Mouse (Mus musculus): Measurements from ENCODE around the gene Gab2. TPM values are rescaled to one million over a fixed set of nuclear protein-coding genes. Genes with fewer than 3 reads are reported as not detected.

Gab2 gene
- polyA plus RNA-seq, 1 experiment from 2014 or later: 9.0 TPM

- 50% methylated on average over 4 of the region's 4 CpGs for WGBS
- Histone ChIP-seq H3K4me1 (peaks cover 38% of the 10 kb centered on the region), H3K4me3 (no peak overlapping the region), H3K9ac (no peak overlapping the region), H3K36me3 (no peaks in the 10 kb centered on the region), H3K27me3 (no peaks in the 10 kb centered on the region), H3K27ac (peak overlapping the region; percentile 77), H3K4me2 (peak overlapping the region; percentile 21; the same call in 1 of the 2 replicates), H3K9me3 (no peaks in the 10 kb centered on the region)
- no peak for ATAC-seq (ENCODE audit: borderline replicate concordance, extremely low read depth, low FRiP score, low TSS enrichment)
These were observed 1.6 kb upstream of the Gab2 start for GRCm38 (mm10) chr7:97079651-97080365.

GRCm38 (mm10) chr7:97080621-97081241 is 655 bp upstream of the Gab2 start:
- no peaks in the 10 kb centered on the region for H3K9me3 ChIP-seq
- WGBS: 35% methylated on average over 4 of the region's 4 CpGs
- H3K4me2 ChIP-seq: peak overlapping the region; percentile 87
- peaks cover 38% of the 10 kb centered on the region for H3K4me1 ChIP-seq
- peak overlapping the region; percentile 96 for H3K27ac ChIP-seq
- peak overlapping the region; percentile 98 for H3K4me3 ChIP-seq
- H3K36me3 ChIP-seq: no peaks in the 10 kb centered on the region
- no peaks in the 10 kb centered on the region for H3K27me3 ChIP-seq
- peak overlapping the region; percentile 97 for H3K9ac ChIP-seq
- no peak for ATAC-seq (ENCODE audit: borderline replicate concordance, extremely low read depth, low FRiP score, low TSS enrichment)

GRCm38 (mm10) chr7:97081959-97082218 is 503 bp downstream of the Gab2 start:
- Histone ChIP-seq H3K4me3 (peak overlapping the region; percentile 98), H3K9me3 (no peaks in the 10 kb centered on the region), H3K9ac (peak overlapping the region; percentile 97), H3K27ac (peak overlapping the region; percentile 96), H3K4me2 (peak overlapping the region; percentile 87), H3K36me3 (no peaks in the 10 kb centered on the region), H3K27me3 (no peaks in the 10 kb centered on the region), H3K4me1 (peaks cover 32% of the 10 kb centered on the region)
- 0% methylated on average over 11 of the region's 38 CpGs for WGBS
- no peak; the same call in 1 of the 2 replicates for ATAC-seq (ENCODE audit: borderline replicate concordance, extremely low read depth, low FRiP score, low TSS enrichment)

GRCm38 (mm10) chr7:97082219-97083101 is 1.1 kb downstream of the Gab2 start:
- ATAC-seq (ENCODE audit: borderline replicate concordance, extremely low read depth, low FRiP score, low TSS enrichment): peak; percentile 88
- no peaks in the 10 kb centered on the region for H3K9me3 ChIP-seq
- under 1% methylated on average over 40 of the region's 40 CpGs for WGBS

DNA sequence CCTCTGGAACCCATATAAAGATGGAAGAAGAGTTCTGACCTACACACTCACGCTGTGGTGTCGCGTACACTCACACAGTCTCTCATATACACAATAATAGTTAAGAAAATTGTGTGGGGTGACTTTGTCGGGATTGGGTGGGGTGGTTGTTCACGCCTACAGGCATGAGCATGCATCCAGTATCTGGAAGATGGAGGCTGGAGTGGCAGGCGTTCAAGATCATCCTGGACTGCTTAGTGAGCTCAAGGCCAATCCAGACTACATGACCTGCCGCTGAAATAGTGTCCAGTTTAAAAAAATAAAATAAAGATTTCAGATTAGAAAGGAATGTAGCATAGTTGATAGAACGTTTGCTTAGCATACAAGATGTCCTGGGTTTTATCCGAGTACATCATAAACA is 2.2 kb downstream of the Gab2 start:
- Histone ChIP-seq H3K9ac (no peak overlapping the region), H3K4me3 (no peak overlapping the region), H3K4me1 (peaks cover 32% of the 10 kb centered on the region), H3K27ac (peak overlapping the region; percentile 96), H3K4me2 (peak overlapping the region; percentile 87), H3K27me3 (no peaks in the 10 kb centered on the region), H3K36me3 (no peaks in the 10 kb centered on the region), H3K9me3 (no peaks in the 10 kb centered on the region)
- 64% methylated on average over 9 of the region's 9 CpGs for WGBS
- no peak for ATAC-seq (ENCODE audit: borderline replicate concordance, extremely low read depth, low FRiP score, low TSS enrichment)

More at GRCm38 (mm10) chr7:97082219-97083101, 1.1 kb downstream of the Gab2 start:
- Histone ChIP-seq H3K4me1 (peaks cover 32% of the 10 kb centered on the region), H3K27me3 (no peaks in the 10 kb centered on the region), H3K4me2 (peak overlapping the region; percentile 87), H3K36me3 (no peaks in the 10 kb centered on the region), H3K27ac (peak overlapping the region; percentile 96), H3K4me3 (peak overlapping the region; percentile 98), H3K9ac (peak overlapping the region; percentile 97)

GRCm38 (mm10) chr7:97084181-97084580 is 2.8 kb downstream of the Gab2 start:
- Histone ChIP-seq H3K9ac (no peak overlapping the region), H3K9me3 (no peaks in the 10 kb centered on the region), H3K4me2 (no peak overlapping the region; the same call in 1 of the 2 replicates), H3K36me3 (no peaks in the 10 kb centered on the region), H3K27ac (peak overlapping the region; percentile 96), H3K4me3 (no peak overlapping the region), H3K27me3 (no peaks in the 10 kb centered on the region), H3K4me1 (peaks cover 28% of the 10 kb centered on the region)
- 44% methylated on average over 1 of the region's 1 CpGs for WGBS
- ATAC-seq (ENCODE audit: borderline replicate concordance, extremely low read depth, low FRiP score, low TSS enrichment): peak; percentile 24; the same call in 1 of the 2 replicates

DNA sequence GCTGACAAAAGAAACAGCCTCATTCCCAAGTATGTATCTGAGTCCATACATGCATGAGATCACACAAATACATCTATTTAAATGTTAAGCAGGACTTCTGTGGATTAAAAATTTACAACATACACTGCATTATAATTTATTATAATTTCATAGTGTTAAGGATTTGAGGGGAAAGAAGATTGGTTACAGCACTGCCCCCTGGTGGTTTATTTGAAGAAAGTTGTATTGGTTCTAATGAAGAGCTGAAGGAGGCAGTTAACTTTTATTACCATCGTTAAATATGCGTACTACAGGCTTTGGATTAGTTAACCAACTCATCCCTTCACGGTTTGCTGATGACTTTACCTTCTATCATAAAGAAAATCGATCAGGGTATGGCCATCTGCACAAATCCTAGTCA is 3.9 kb downstream of the Gab2 start:
- Histone ChIP-seq H3K9me3 (no peaks in the 10 kb centered on the region), H3K36me3 (no peaks in the 10 kb centered on the region), H3K4me2 (no peak overlapping the region), H3K27me3 (no peaks in the 10 kb centered on the region), H3K4me3 (no peak overlapping the region), H3K27ac (no peak overlapping the region), H3K9ac (no peak overlapping the region), H3K4me1 (peaks cover 22% of the 10 kb centered on the region)
- ATAC-seq (ENCODE audit: borderline replicate concordance, extremely low read depth, low FRiP score, low TSS enrichment): no peak
- 12% methylated on average over 4 of the region's 4 CpGs for WGBS

- WGBS: 59% methylated on average over 3 of the region's 3 CpGs
- H3K9ac ChIP-seq: no peak overlapping the region
- H3K9me3 ChIP-seq: no peaks in the 10 kb centered on the region
- no peak overlapping the region for H3K27ac ChIP-seq
- no peaks in the 10 kb centered on the region for H3K36me3 ChIP-seq
- 0 out of 2 replicates have a peak, but pooled peaks cover 5% of the 10 kb centered on the region for H3K4me1 ChIP-seq
- H3K4me2 ChIP-seq: no peak overlapping the region
- ATAC-seq (ENCODE audit: borderline replicate concordance, extremely low read depth, low FRiP score, low TSS enrichment): no peak
- H3K4me3 ChIP-seq: no peak overlapping the region
- no peaks in the 10 kb centered on the region for H3K27me3 ChIP-seq
These were observed 12.9 kb downstream of the Gab2 start for GRCm38 (mm10) chr7:97094241-97094640.

DNA sequence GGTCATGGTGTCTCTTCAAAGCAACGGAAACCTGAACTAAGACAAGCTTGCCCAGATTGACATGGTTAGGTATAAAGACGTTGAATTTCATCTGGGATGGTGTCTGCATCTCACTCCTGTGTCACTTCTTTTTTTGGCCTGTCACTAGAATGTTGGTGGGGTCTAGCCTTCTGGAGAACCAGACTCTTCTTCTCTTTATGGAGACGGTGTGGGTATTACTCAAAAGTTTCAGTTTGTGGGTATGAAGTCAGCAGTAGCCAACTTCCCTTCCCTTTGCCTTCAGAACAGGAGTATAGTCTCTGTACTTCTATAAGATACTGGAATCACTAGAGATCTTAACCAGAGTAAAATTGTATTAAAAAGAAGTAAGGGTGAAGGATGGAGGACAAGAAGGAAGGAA is 26.7 kb downstream of the Gab2 start:
- no peaks in the 10 kb centered on the region for H3K27me3 ChIP-seq
- H3K4me1 ChIP-seq: no peaks in the 10 kb centered on the region
- no peak overlapping the region for H3K4me3 ChIP-seq
- no peak overlapping the region for H3K27ac ChIP-seq
- H3K36me3 ChIP-seq: no peaks in the 10 kb centered on the region
- 81% methylated on average over 3 of the region's 3 CpGs for WGBS
- no peak for ATAC-seq (ENCODE audit: borderline replicate concordance, extremely low read depth, low FRiP score, low TSS enrichment)
- no peak overlapping the region for H3K9ac ChIP-seq
- no peak overlapping the region for H3K4me2 ChIP-seq
- no peaks in the 10 kb centered on the region for H3K9me3 ChIP-seq

GRCm38 (mm10) chr7:97128949-97129348 is 47.6 kb downstream of the Gab2 start:
- no peak for ATAC-seq (ENCODE audit: borderline replicate concordance, extremely low read depth, low FRiP score, low TSS enrichment)
- Histone ChIP-seq H3K4me2 (no peak overlapping the region), H3K27me3 (no peaks in the 10 kb centered on the region), H3K4me1 (0 out of 2 replicates have a peak, but pooled peaks cover 2% of the 10 kb centered on the region), H3K36me3 (peaks cover 6% of the 10 kb centered on the region; the same call in 1 of the 2 replicates), H3K9ac (no peak overlapping the region), H3K4me3 (no peak overlapping the region), H3K27ac (no peak overlapping the region), H3K9me3 (no peaks in the 10 kb centered on the region)
- WGBS: 51% methylated on average over 1 of the region's 1 CpGs

DNA sequence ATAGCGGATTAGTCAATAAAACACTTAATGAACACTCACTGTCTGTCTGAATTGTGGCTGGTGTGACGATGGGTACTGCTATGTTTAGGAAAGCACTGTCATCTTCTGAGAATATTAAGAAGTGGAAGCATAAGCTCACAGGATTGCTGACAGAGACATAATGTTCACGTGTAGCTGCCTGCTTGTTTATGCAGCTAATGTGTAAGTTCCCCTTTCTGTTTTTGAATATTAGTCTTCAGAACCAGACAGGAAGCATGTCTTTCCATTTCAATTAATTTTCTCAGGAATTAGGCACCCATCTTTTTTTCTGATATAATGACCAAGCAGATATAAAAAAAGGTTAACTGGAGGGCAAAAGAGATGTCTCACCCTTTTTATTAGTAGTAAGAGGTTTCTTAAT is 55.1 kb downstream of the Gab2 start:
- no peaks in the 10 kb centered on the region for H3K4me1 ChIP-seq
- no peak for ATAC-seq (ENCODE audit: borderline replicate concordance, extremely low read depth, low FRiP score, low TSS enrichment)
- no peaks in the 10 kb centered on the region for H3K36me3 ChIP-seq
- H3K4me2 ChIP-seq: no peak overlapping the region
- no peaks in the 10 kb centered on the region for H3K27me3 ChIP-seq
- 59% methylated on average over 3 of the region's 3 CpGs for WGBS
- H3K27ac ChIP-seq: no peak overlapping the region
- H3K4me3 ChIP-seq: no peak overlapping the region
- no peaks in the 10 kb centered on the region for H3K9me3 ChIP-seq
- H3K9ac ChIP-seq: no peak overlapping the region
